Mouse (Mus musculus): Measurements from ENCODE around the gene Bivm.

GRCm38 (mm10) chr1:44122256-44122655, 3.5 kb downstream of the Bivm start:
- no peak for TF ChIP-seq CTCF (IDR thresholded peaks at IDR 0.05; ENCODE audit: low read depth)
- no peak for TF ChIP-seq EP300 (IDR thresholded peaks at IDR 0.05; ENCODE audit: low read depth)
